In the genomic region with DNA sequence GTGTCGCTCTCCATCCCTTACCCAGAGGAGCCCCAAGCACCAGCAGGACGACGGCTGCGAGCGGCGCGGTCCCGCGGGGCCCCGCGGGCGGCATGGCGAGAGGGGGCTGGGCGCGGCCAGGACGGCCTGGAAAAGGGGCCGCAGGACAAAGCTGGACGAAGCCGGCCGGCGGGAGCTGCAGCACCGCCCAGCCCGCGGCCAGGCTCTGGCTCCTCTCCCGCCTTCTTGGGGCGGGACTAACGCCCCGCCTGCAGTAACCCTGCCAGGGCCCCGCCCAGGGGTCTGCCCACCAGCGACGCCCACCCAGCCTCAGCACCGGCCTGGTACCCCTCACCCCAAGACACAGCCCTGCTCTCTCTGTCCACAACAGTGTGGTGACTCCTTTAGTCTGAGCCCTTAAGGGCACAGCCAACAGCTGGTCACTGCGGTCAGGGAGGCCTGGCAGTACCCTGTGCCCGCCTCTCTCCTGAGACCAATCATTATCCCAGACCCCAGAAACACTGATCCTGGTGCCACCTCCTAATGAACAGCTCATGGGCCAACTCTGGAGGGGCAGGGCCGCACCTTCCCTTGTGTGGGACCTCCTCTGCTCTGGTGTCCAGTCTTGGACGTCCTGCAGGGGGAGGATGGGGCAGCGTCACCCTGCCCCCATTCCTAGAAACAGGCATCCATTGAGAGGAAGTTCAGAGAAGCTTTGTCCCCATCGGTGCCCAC, we compare ENCODE assay signal across 8 mouse cellular contexts. TPM values are rescaled to one million over a fixed set of nuclear protein-coding genes. Genes with fewer than 3 reads are reported as not detected.
A peak's percentile ranks its signal among the peaks of the same experiment; 100 is the strongest.
DNase-seq lines count a peak whose midpoint lies in the region; ATAC-seq and TF ChIP-seq lines count a peak whose summit lies in the region.

TSS of gene Shisa4 (minus strand) at position 370 of the 714 bp plus-strand sequence.

- peak within 1 kb of the TSS; percentile 97 for H3K4me2 ChIP-seq in lung, postnatal 0 days (replicated peaks; ENCODE audit: low read depth, low read length)

- no peak for TF ChIP-seq EP300 in lung, postnatal 0 days (IDR thresholded peaks at IDR 0.05)

- peak within 1 kb of the TSS; percentile 96 for H3K27ac ChIP-seq in hindbrain, embryonic 10.5 days
- peak within 1 kb of the TSS; percentile 35; the same call in 1 of the 2 replicates for H3K27ac ChIP-seq in lung, postnatal 0 days (ENCODE audit: low read length)

- H3K4me1 ChIP-seq in hindbrain, embryonic 10.5 days (replicated peaks), result peaks cover 43% of the 10 kb centered on the region
- peaks cover 7% of the 10 kb centered on the region; the same call in 1 of the 2 replicates for H3K4me1 ChIP-seq in lung, postnatal 0 days (ENCODE audit: insufficient read depth, low read depth, low read length)

- CTCF ChIA-PET in Patski (lab: Charles Lee), result interaction anchor here (1.4 kb wide), 1 partner anchor 205 kb away, joined by 3 read pairs; no protein-coding TSS in a partner anchor

- no peak for TF ChIP-seq CTCF in Patski (IDR thresholded peaks at IDR 0.05)
- peak; percentile 42 for TF ChIP-seq CTCF in lung, postnatal 0 days (IDR thresholded peaks at IDR 0.05)

- DNase-seq in Patski (ENCODE audit: low read depth, low spot score), result no peak
- DNase-seq in cerebellum, adult 8-10 months, result peak; percentile 73
- peak; percentile 89 for DNase-seq in hindbrain, embryonic 10.5 days (ENCODE audit: low spot score)
- peak; percentile 75 to 86 for DNase-seq in layer of hippocampus, postnatal 14 days (ENCODE audit: low spot score in 2 of 2)
- peak; percentile 86 for DNase-seq in lung, postnatal 0 days (ENCODE audit: low spot score)
- DNase-seq in ovary, postnatal 36 days (ENCODE audit: low spot score), result peak; percentile 75
- DNase-seq in thymus, adult 18-20 months, result no peak

- peak within 1 kb of the TSS; percentile 67 for H3K4me3 ChIP-seq in hindbrain, embryonic 10.5 days
- peak within 1 kb of the TSS; percentile 55 for H3K4me3 ChIP-seq in lung, postnatal 0 days (ENCODE audit: low read depth, low read length)

- H3K36me3 ChIP-seq in hindbrain, embryonic 10.5 days, result peaks cover 18% of the 10 kb centered on the region; the same call in 1 of the 2 replicates
- no peaks in the 10 kb centered on the region for H3K36me3 ChIP-seq in lung, postnatal 0 days (ENCODE audit: insufficient read depth, low read length)

- H3K9me3 ChIP-seq in hindbrain, embryonic 10.5 days, result no peaks in the 10 kb centered on the region
- no peaks in the 10 kb centered on the region for H3K9me3 ChIP-seq in lung, postnatal 0 days (ENCODE audit: low read length)

- POLR2A ChIA-PET in Patski (lab: Charles Lee), result interaction anchor here (0.9 to 1.6 kb wide), 4 partner anchors 14 to 55 kb away, joined by 3 to 6 read pairs (median 3); partner anchors contain the start of gene Ipo9

- peak within 1 kb of the TSS; percentile 56 for H3K9ac ChIP-seq in lung, postnatal 0 days (replicated peaks; ENCODE audit: low read depth)

- H3K27me3 ChIP-seq in Patski, result no peaks in the 10 kb centered on the region
- no peaks in the 10 kb centered on the region for H3K27me3 ChIP-seq in hindbrain, embryonic 10.5 days (ENCODE audit: insufficient read depth, poor library complexity, severe bottlenecking)
- H3K27me3 ChIP-seq in lung, postnatal 0 days (replicated peaks; ENCODE audit: insufficient read depth, low read length), result no peaks in the 10 kb centered on the region

- ATAC-seq in Patski, result peak; percentile 65
- peak; percentile 27 for ATAC-seq in frontal cortex, adult (ENCODE audit: low TSS enrichment)
- peak; percentile 93 for ATAC-seq in lung, postnatal 0 days

- in situ Hi-C loops in Patski (cut with MboI; ENCODE audit: low pct_unique_long_range_greater_than_20kb), result no loop called here

- 2% methylated on average over 38 of the region's 38 CpGs for WGBS in hindbrain, embryonic 10.5 days
- 2% methylated on average over 30 of the region's 38 CpGs for WGBS in lung, postnatal 0 days

RNA-seq across cellular contexts. Expression of gene Shisa4, which starts in this region (rescaled TPM):
- 80.9 TPM for polyA plus RNA-seq in Patski (2021)
- polyA plus RNA-seq in hindbrain, embryonic 10.5 days (2016; fragmentation: Nextera tagmentation; extraction: Ambion mirVana), result 63.3 and 72.2 TPM in 2 replicates
- total RNA-seq in layer of hippocampus, postnatal 14 days (2021), result 100 to 1,000 TPM; 130 to 131 TPM
- 19.2 and 20.0 TPM in 2 replicates for polyA plus RNA-seq in lung, postnatal 0 days (2015; fragmentation: Nextera tagmentation; extraction: Ambion mirVana)

Comparison
In these comparisons a context has a peak if more than half of its experiments do, and no peak if none do; other contexts are left out.
1. ATAC-seq: peak in every context shown above with its lines; median percentile 93 in lung, postnatal 0 days; 65 in Patski; 27 in frontal cortex, adult.
2. DNase-seq: peak in cerebellum, adult 8-10 months (single experiment), hindbrain, embryonic 10.5 days (single experiment), layer of hippocampus, postnatal 14 days (2 of 2), lung, postnatal 0 days (single experiment) and ovary, postnatal 36 days (single experiment); none in Patski (single experiment) and thymus, adult 18-20 months (0 of 2).